Mouse (Mus musculus) bone marrow macrophage, adult 2 months (primary cell): ENCODE data around the gene Smtnl1. TPM values are rescaled to one million over a fixed set of nuclear protein-coding genes. Genes with fewer than 3 reads are reported as not detected.

Experiments
- H3K27ac ChIP-seq: 2 replicates; pipeline ENCODE4 v1.5.1; 2012; ENCODE audit warnings: low read depth, low read length; ENCODE audit not compliant: insufficient read depth
- H3K4me1 ChIP-seq: 2 replicates; pipeline ENCODE4 v1.6.1; 2012; ENCODE audit warnings: low read length; ENCODE audit not compliant: control insufficient read depth, insufficient read depth
- H3K4me3 ChIP-seq: 2 replicates; pipeline ENCODE4 v1.5.1; 2012; ENCODE audit warnings: mild to moderate bottlenecking, low read length, moderate library complexity; ENCODE audit not compliant: insufficient read depth
- CTCF ChIP-seq: IDR thresholded peaks from 2 replicates; pipeline ENCODE4 v1.5.1; 2012; ENCODE audit warnings: low read depth, mild to moderate bottlenecking, low read length, moderate library complexity
- POLR2A ChIP-seq: IDR thresholded peaks from 2 replicates; pipeline ENCODE4 v1.6.1; 2012; ENCODE audit warnings: mild to moderate bottlenecking, low read depth, low read length, borderline replicate concordance
- polyA plus RNA-seq: library from polyadenylated mRNA; stranded (reverse); fragments of >200 nt; gene quantifications from 2 replicates; pipeline ENCODE4 v1.2.4, GENCODE M21; 2012; ENCODE audit not compliant: missing spikeins, insufficient read depth, insufficient read length

Smtnl1 gene
- polyA plus RNA-seq, 1 experiment = not detected

DNA sequence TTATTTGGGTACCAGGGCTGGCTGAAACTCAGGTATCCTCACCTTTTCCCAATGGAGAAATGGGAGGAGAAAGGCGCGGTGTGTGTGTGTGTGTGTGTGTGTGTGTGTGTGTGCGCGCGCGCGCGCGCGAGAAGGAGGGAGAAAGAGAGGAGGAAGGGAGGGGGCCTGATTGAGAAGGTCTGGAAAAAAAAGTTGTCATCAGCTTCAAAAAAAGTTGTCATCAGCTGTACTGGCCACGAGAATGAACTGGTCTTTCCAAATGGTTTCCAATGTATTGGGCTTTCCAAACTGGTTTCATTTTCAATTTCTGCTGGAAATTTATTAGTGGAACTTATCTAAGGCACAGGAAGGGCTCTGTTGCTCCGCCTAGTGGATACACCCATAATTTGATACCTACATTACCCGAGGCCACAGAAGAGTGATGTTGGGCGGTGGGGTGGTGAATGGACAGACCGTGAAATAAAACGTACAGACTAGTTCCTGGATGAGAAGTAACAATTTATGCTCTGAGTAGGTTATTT lies 23.4 kb downstream of the Smtnl1 start:
- Histone ChIP-seq H3K4me1 (peaks cover 11% of the 10 kb centered on the region), H3K4me3 (peak overlapping the region; percentile 79), H3K27ac (peak overlapping the region; percentile 63)
- TF ChIP-seq CTCF (no peak), POLR2A (no peak)

DNA sequence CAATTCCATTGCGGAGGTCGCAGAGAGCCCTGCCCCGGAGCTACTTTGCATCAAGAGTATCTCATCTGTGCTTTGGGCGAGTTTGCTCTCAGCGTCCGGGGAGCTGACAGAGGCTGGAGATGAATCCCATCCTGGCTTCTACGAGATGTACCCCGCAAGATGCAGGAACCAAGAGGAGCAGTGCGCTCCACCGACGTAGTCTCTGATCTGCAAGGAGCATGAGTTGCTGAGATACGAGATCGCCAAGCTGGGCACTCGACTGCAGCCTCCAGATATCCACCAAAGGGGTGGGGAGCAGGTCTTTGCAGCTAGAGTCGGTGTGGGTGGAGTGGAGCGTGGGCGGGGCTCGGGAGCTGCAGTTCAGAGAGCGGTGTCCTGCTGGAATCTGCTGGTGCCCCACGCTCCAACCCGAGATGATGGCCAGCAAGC lies 23.9 kb downstream of the Smtnl1 start, which contains the start of gene Ube2l6:
Gene Ube2l6 (plus strand): TSS at position 336 of the 429 bp plus-strand sequence.
- TF ChIP-seq CTCF = no peak
- TF ChIP-seq POLR2A = 0 out of 2 replicates have a peak, but pooled peaks have one; percentile 2
- H3K4me1 ChIP-seq = peaks cover 15% of the 10 kb centered on the region
- peak within 1 kb of the TSS; percentile 79 for H3K4me3 ChIP-seq
- peak within 1 kb of the TSS; percentile 63 for H3K27ac ChIP-seq

DNA sequence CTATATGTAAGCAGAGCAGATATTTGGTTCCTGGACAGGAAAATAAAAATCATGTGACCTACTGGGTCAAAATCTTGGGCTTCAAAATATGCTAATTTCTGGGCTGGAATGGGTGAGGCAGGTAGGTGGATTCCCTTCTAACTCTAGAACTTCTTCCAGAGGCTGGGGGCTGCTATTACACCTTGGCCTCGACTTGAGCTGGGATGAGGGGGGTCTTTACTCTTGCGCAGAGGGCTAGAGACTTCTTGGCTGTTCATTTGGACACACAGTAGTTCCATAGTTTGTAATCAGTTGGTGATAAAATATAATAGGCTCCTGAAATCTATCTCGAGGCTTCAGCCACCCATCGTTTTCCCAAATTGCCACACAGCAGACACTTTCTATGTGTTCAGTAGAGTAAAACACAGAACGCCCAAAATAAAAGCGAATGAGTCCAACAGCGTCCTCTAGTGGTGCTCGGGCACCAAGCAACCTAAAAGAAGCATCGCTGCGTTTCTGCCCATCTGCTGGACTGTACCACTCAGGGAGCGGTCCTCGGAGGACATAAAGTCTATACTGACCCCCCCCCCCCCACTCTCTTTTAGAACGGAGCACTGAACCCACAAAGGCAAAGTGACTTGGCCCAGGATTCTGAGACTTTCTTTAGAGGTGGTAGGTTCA lies 24.5 kb downstream of the Smtnl1 start:
- H3K4me1 ChIP-seq = peaks cover 20% of the 10 kb centered on the region
- peak; percentile 93 for TF ChIP-seq CTCF
- TF ChIP-seq POLR2A = no peak
- H3K4me3 ChIP-seq = peak overlapping the region; percentile 79
- H3K27ac ChIP-seq = peak overlapping the region; percentile 63; the same call in 1 of the 2 replicates

GRCm38 (mm10) chr2:84793871-84794270 lies 28.6 kb downstream of the Smtnl1 start:
- H3K4me3 ChIP-seq = no peak overlapping the region
- H3K4me1 ChIP-seq = peaks cover 27% of the 10 kb centered on the region
- no peak for TF ChIP-seq POLR2A
- TF ChIP-seq CTCF = no peak
- H3K27ac ChIP-seq = peak overlapping the region; percentile 6; the same call in 1 of the 2 replicates

DNA sequence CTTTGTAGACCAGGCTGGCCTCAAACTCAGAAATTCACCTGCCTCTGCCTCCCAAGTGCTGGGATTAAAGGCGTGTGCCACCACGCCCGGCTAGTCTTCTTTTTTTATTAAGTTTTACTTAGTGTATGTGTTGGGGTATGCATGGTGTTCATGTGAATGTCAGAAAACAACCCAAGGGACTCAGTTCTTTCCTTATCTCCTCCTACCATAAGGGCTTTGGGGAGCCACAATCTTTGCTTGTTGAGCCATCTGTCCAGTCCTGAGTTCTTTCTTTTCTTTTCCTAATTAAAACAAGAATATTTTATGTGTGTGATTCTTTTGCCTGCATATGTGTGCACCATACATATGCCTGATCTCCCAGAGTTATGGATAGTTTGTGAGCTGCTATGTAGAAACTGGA lies 29.3 kb downstream of the Smtnl1 start:
- no peak for TF ChIP-seq CTCF
- no peak for TF ChIP-seq POLR2A
- Histone ChIP-seq H3K4me1 (peaks cover 33% of the 10 kb centered on the region), H3K27ac (no peak overlapping the region), H3K4me3 (no peak overlapping the region)

DNA sequence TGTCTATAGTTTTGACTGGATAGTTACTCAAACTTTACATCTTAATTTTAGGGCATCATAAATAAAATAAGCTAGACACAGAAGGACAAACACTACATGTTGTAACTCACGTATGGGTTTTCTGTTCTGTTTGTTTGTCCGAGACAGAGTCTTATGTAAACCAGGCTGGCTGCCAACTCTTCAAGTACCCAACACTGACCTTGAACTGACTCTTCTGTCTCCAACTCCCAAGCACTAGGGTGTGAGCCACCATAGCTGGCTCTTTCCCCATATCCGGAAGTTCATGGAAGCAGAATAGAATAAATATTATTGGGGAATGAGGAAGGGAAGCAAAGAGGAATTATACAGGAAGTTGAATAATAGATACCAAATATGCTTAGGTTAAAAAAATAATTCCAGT lies 29.9 kb downstream of the Smtnl1 start:
- Histone ChIP-seq H3K4me3 (no peak overlapping the region), H3K27ac (no peak overlapping the region), H3K4me1 (peaks cover 34% of the 10 kb centered on the region)
- TF ChIP-seq CTCF (no peak), POLR2A (no peak)

DNA sequence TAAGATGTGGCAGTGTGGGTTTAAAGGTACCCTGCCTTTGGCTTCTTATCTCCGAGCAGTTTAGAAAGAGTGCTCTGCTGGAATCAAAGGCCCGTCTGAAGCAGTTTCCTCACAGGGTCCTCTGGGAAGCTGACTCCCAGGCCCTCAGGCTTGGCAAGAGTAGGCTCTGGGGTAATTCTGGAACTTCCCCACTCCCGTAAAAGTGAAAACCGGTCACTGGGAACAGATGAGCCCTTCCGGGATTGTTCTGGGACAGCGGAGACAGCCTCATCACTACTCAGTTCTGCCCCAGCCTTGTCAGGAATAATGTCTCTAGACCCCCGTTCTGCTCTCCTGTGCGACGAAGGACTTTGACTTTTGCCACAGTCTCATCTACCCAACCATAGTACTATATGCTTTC lies 32.0 kb downstream of the Smtnl1 start:
- H3K27ac ChIP-seq = no peak overlapping the region
- TF ChIP-seq CTCF (no peak), POLR2A (no peak)
- peaks cover 41% of the 10 kb centered on the region for H3K4me1 ChIP-seq
- H3K4me3 ChIP-seq = no peak overlapping the region

- H3K4me3 ChIP-seq = no peak overlapping the region
- TF ChIP-seq POLR2A (no peak), CTCF (no peak)
- peak overlapping the region; percentile 30 for H3K27ac ChIP-seq
- peaks cover 51% of the 10 kb centered on the region for H3K4me1 ChIP-seq
Observed at GRCm38 (mm10) chr2:84788316-84788715, 34.1 kb downstream of the Smtnl1 start.

DNA sequence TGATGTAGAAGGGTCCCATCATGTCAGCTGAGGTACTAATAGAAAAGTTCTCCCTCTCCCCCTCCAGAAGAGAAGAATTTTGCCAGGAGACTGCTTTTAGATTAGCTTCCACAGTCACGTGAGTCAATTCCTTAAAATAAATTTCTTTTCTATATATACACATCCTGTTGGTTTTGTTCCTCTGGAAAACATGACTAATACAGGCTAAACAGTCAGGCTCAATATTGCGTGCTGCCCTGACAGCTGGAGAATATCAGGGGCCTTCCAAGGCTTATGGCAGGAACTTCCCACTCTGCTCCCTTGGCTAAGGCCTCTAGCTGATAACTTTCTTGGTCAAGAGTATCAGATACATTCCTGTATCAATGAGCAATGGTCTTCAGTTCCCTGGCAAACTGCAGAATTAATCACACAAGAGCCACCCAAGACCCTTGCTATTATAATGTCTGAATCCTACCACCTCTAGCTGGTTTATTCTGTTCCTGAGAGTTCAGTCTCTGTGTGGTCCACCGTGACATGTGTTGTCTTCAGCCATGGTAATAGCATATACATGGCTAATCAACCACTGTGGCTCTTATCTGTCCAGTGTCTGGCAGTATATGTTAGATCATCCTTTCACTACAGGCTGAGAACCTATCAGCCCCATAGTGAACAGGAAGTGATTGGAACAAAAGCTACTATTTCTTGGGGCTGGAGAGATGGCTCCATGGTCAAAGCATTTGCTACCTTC lies 38.4 kb downstream of the Smtnl1 start:
- TF ChIP-seq POLR2A = no peak
- Histone ChIP-seq H3K4me1 (peaks cover 43% of the 10 kb centered on the region), H3K27ac (peak overlapping the region; percentile 88)

GRCm38 (mm10) chr2:84783315-84783714 lies 39.1 kb downstream of the Smtnl1 start:
- peak overlapping the region; percentile 88 for H3K27ac ChIP-seq
- TF ChIP-seq POLR2A (no peak), CTCF (no peak)
- H3K4me1 ChIP-seq = peaks cover 38% of the 10 kb centered on the region
- no peak overlapping the region for H3K4me3 ChIP-seq

More for the DNA sequence above, 38.4 kb downstream of the Smtnl1 start:
- H3K4me3 ChIP-seq = no peak overlapping the region
